Mouse (Mus musculus) intestine, embryonic 15.5 days (tissue): ENCODE measurements around the gene Nox1. TPM values are rescaled to one million over a fixed set of nuclear protein-coding genes. Genes with fewer than 3 reads are reported as not detected.
"Not testable (repeated sequence)": the region's sequence is repeated elsewhere in the genome, so short reads cannot be mapped to it uniquely, and the experiment has no call there.

ENCODE experiments used
- ATAC-seq: fragments of 200-750 bp; cut with Nextera tagmentation; 2 replicates; pipeline ENCODE4 v1.8.0; 2017; ENCODE audit warnings: moderate TSS enrichment, moderate library complexity
- H3K27ac ChIP-seq: fragments of 300-500 bp; sonication (generic); 2 replicates; pipeline ENCODE4 v1.5.1; 2015; ENCODE audit warnings: mild to moderate bottlenecking, inconsistent platforms
- H3K27me3 ChIP-seq: fragments of 300-500 bp; sonication (generic); replicated peaks from 2 replicates; pipeline ENCODE4 v1.6.1; 2015; ENCODE audit warnings: inconsistent platforms
- H3K36me3 ChIP-seq: fragments of 300-500 bp; sonication (generic); 2 replicates; pipeline ENCODE4 v1.6.1; 2015; ENCODE audit warnings: inconsistent platforms
- H3K4me1 ChIP-seq: fragments of 300-500 bp; sonication (generic); replicated peaks from 2 replicates; pipeline ENCODE4 v1.6.1; 2015; ENCODE audit warnings: inconsistent platforms
- H3K4me2 ChIP-seq: fragments of 300-500 bp; sonication (generic); replicated peaks from 2 replicates; pipeline ENCODE4 v1.6.1; 2015; ENCODE audit warnings: mild to moderate bottlenecking, inconsistent platforms
- H3K4me3 ChIP-seq: fragments of 300-500 bp; sonication (generic); replicated peaks from 2 replicates; pipeline ENCODE4 v1.5.1; 2015; ENCODE audit warnings: inconsistent platforms
- H3K9ac ChIP-seq: fragments of 300-500 bp; sonication (generic); 2 replicates; pipeline ENCODE4 v1.6.1; 2015; ENCODE audit warnings: inconsistent platforms
- H3K9me3 ChIP-seq: fragments of 300-500 bp; sonication (generic); 2 replicates; pipeline ENCODE4 v1.6.1; 2016; ENCODE audit warnings: inconsistent platforms
- WGBS: fragments of 180-500 bp; shearing (Covaris S2); methylation state at CpG from one replicate; pipeline ENCODE4 v1.1.7; 2015; 5-methylcytosine and 5-hydroxymethylcytosine counted together
- polyA plus RNA-seq: library from polyadenylated mRNA; unstranded; fragments of >200 nt; fragmentation: Nextera tagmentation; extraction: Ambion mirVana; gene quantifications from 2 replicates; pipeline ENCODE4 v1.2.1, GENCODE M21; 2015

The Nox1 gene
- polyA plus RNA-seq: 0.19 and 0.23 TPM in 2 replicates

DNA sequence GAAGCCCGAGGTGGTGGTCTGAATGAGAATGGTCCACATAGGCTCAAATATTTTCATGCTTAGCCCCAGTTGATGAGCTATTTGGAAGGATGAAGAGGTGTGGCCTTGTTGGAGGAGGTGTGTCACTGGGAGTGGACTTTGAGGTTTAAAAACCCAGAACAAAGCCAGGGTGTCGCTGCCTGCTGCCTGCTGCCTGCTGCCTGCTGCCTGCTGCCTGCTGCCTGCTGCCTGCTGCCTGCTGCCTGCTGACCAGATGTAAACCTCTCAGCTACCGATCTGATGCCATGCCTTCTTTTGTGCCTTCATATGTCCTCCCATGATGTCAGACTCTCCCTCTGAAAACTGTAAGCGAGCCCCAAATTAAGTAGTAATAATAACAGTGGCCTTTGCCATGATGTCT, at the start of gene Nox1:
Gene Nox1 (minus strand): TSS at position 101 of the 400 bp plus-strand sequence.
- 66% methylated on average over 4 of the region's 4 CpGs for WGBS
- no peak within 1 kb of the TSS for H3K4me2 ChIP-seq

DNA sequence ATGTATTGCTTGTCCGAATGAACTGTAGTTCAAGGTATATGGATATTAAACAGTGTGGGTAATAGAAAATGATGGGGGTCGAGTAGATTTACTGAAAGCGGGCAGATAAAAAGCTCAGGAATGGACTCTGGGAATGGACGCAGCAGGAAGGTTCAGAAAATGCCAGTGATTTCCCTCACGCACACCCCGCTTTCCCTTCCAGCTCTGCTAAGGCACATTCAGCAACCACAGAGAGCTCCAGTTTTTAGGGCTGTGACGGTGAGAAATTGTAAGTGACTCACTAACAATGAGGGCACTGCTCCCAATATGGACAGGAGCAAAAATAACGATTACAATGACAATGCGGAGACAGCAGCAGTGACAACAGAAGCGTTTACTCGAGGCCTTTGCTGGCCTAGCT, 40.4 kb upstream of the Nox1 start:
- H3K4me2 ChIP-seq: no peak overlapping the region
- 83% methylated on average over 11 of the region's 11 CpGs for WGBS

More for the DNA sequence above, at the start of gene Nox1:
- H3K27me3 ChIP-seq: no peaks in the 10 kb centered on the region
- no peak within 1 kb of the TSS for H3K27ac ChIP-seq
- H3K36me3 ChIP-seq: no peaks in the 10 kb centered on the region
- H3K4me1 ChIP-seq: no peaks in the 10 kb centered on the region
- no peak for ATAC-seq
- no peak within 1 kb of the TSS for H3K9ac ChIP-seq
- H3K4me3 ChIP-seq: no peak within 1 kb of the TSS
- H3K9me3 ChIP-seq: no peaks in the 10 kb centered on the region

DNA sequence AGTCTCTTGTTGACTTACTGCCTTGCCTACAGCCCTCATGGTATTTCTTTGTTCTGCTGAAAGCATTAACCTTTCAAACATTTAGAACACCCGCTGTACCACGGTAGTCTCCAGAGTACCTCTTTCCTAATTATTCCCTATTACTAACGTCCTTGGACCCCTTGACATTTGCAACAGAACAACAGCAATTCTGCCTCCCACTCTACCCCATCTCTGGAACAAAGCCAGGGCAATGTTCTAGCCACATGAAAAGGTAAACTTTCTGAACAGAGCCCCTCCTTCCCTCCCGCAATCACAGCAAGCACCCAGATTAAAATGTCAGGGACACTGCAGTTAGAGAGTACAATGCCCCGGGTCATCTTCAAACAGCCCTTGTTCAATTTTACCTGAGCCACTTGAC, 39.4 kb upstream of the Nox1 start:
- no peaks in the 10 kb centered on the region for H3K9me3 ChIP-seq
- 70% methylated on average over 5 of the region's 5 CpGs for WGBS
- no peaks in the 10 kb centered on the region for H3K36me3 ChIP-seq
- no peak overlapping the region for H3K4me2 ChIP-seq
- H3K4me3 ChIP-seq: no peak overlapping the region
- H3K27ac ChIP-seq: no peak overlapping the region
- no peak for ATAC-seq
- no peaks in the 10 kb centered on the region for H3K4me1 ChIP-seq
- H3K9ac ChIP-seq: no peak overlapping the region
- no peaks in the 10 kb centered on the region for H3K27me3 ChIP-seq

More for the DNA sequence above, 40.4 kb upstream of the Nox1 start:
- Histone ChIP-seq H3K4me1 (no peaks in the 10 kb centered on the region), H3K36me3 (no peaks in the 10 kb centered on the region), H3K27ac (no peak overlapping the region), H3K4me3 (no peak overlapping the region), H3K27me3 (no peaks in the 10 kb centered on the region), H3K9me3 (no peaks in the 10 kb centered on the region), H3K9ac (no peak overlapping the region)
- ATAC-seq: no peak

DNA sequence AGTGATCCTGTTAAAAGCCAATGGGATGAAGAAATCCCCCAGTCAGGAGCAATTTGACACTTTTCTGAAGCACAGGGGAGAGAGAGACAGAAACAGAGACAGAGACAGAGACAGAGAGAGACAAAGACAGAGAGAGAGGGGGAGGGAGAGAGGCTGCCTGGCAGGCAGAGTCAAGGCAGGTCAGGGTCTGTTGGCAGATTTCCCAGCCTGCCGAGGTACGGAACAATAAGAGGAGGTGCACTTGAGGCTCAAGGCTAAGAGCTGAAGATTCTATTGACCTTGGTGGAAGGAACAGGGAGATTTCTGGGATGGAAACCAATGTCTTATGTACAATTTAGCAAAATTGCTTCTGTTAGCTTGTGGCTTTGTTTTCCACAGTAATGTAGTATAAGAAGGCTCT, 26.4 kb upstream of the Nox1 start:
- 73% methylated on average over 2 of the region's 2 CpGs for WGBS

DNA sequence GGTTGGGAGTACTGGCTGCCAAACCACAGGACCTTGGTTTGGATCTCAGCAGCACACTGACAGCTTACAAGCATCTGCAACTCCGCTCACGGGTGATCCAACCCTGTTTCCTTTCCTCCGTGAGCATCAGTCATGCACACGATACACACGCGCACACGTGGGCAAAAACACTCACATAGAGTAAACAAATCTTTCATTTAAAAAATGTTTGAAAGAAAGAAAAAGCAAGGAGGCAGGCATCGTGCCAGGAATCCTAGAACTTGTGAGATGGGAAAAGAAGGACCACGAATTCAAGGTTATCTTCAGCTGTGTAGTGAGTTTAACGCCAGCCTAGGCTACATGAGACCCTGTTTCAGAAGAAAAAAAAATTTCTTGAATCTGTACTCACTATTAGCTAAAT, 24.2 kb upstream of the Nox1 start:
- no peaks in the 10 kb centered on the region for H3K27me3 ChIP-seq
- H3K4me1 ChIP-seq: no peaks in the 10 kb centered on the region
- WGBS: 82% methylated on average over 10 of the region's 10 CpGs
- no peaks in the 10 kb centered on the region for H3K36me3 ChIP-seq
- H3K9me3 ChIP-seq: no peaks in the 10 kb centered on the region
- no peak overlapping the region for H3K9ac ChIP-seq
- no peak for ATAC-seq
- no peak overlapping the region for H3K4me3 ChIP-seq
- H3K27ac ChIP-seq: no peak overlapping the region
- no peak overlapping the region for H3K4me2 ChIP-seq

More for the DNA sequence above, 26.4 kb upstream of the Nox1 start:
- no peaks in the 10 kb centered on the region for H3K36me3 ChIP-seq
- no peaks in the 10 kb centered on the region for H3K4me1 ChIP-seq
- no peak for ATAC-seq
- H3K27ac ChIP-seq: no peak overlapping the region
- H3K9me3 ChIP-seq: no peaks in the 10 kb centered on the region
- H3K9ac ChIP-seq: no peak overlapping the region
- H3K4me2 ChIP-seq: no peak overlapping the region
- no peaks in the 10 kb centered on the region for H3K27me3 ChIP-seq
- no peak overlapping the region for H3K4me3 ChIP-seq

DNA sequence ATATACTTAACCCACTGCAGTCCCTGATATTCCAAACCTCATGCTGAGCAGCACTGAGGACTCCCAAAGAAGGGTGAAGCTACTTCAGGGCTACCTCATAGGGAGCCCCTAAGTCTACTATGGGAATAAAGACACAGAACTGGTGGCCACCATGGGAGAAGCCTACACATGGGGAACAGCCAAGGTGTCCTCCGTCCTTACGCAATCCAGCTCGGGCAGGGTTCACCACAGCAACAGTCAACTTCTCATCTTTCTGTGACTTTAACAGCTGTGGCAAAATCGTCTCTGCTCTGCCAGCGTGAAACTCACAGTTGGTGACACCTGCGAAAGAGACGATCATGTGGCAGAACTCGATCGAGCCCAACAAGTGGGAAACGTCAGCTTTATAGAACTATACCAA, 16.5 kb upstream of the Nox1 start:
- 94% methylated on average over 10 of the region's 10 CpGs for WGBS
- no peak for ATAC-seq

DNA sequence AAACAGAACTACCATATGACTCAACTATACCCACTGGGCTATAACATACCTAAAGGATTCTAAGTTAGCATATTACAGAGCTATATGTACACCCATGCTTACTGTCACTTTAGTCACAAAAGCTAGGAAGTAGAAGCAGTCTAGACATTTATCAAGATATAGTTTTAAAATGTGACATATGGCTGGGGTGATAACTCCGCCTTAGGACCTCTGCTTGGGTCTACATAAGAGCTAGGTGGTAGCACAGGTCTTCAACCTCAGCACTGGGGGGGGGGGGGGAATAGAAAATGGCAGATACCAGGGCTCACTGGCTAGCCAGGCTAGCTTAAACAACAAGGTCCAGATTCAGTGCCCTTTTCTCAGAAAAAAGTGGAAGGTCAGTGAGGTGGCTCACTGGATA, 11.3 kb upstream of the Nox1 start:
- Histone ChIP-seq H3K36me3 (no peaks in the 10 kb centered on the region), H3K4me1 (no peaks in the 10 kb centered on the region), H3K4me2 (no peak overlapping the region), H3K9me3 (no peaks in the 10 kb centered on the region), H3K4me3 (no peak overlapping the region), H3K27me3 (no peaks in the 10 kb centered on the region), H3K9ac (no peak overlapping the region), H3K27ac (no peak overlapping the region)
- WGBS: 100% methylated on average over 1 of the region's 1 CpGs
- no peak for ATAC-seq

More for the DNA sequence above, 16.5 kb upstream of the Nox1 start:
- Histone ChIP-seq H3K4me3 (no peak overlapping the region), H3K9ac (no peak overlapping the region), H3K27me3 (no peaks in the 10 kb centered on the region), H3K27ac (no peak overlapping the region), H3K4me1 (no peaks in the 10 kb centered on the region), H3K36me3 (no peaks in the 10 kb centered on the region), H3K9me3 (no peaks in the 10 kb centered on the region), H3K4me2 (no peak overlapping the region)

DNA sequence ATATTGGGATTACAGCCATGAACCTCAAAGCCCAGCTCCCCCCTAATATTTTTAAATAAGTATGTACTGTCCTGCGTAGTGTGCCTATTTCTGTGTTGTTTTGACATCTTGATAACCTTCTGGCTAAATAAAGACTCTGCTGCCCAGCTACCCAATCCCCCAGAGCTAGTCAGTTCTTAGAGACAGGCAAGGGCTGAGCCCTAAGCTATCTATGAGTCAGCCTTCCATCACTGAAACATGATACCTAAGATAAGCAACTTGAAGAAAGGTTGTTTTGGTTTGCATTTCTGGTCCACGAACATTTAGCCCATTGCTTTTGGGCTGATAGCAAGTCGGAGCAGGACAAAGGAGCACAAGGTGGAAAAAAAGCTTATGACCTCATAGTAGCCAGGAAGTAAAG, 1.1 kb downstream of the Nox1 start:
- Histone ChIP-seq H3K4me2 (no peak overlapping the region), H3K27me3 (no peaks in the 10 kb centered on the region), H3K9ac (no peak overlapping the region), H3K9me3 (no peaks in the 10 kb centered on the region), H3K4me3 (no peak overlapping the region), H3K27ac (no peak overlapping the region), H3K36me3 (no peaks in the 10 kb centered on the region), H3K4me1 (no peaks in the 10 kb centered on the region)
- no peak for ATAC-seq
- WGBS: 57% methylated on average over 3 of the region's 3 CpGs

DNA sequence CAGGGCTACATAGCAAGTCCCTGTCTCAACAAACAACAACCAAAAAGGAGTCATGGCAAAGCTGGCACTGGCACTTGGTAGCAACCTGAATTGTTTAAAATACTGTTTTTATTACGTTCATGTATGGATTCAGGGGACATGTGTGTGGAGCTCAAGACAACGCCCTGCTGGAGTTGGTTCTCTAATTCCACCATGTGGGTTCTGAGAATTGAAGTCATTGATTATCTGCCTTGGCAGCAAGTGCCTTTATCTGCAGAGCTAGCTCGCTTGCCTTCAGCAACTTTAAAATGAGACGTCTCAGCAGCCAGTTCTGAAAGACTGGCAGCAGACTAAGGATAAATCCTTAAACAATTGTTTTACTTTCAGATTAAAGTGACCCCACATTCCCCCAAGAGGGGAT, 3.6 kb downstream of the Nox1 start:
- Histone ChIP-seq H3K4me2 (no peak overlapping the region), H3K9ac (no peak overlapping the region), H3K36me3 (no peaks in the 10 kb centered on the region), H3K27ac (no peak overlapping the region), H3K4me1 (no peaks in the 10 kb centered on the region), H3K9me3 (no peaks in the 10 kb centered on the region), H3K27me3 (no peaks in the 10 kb centered on the region), H3K4me3 (no peak overlapping the region)
- WGBS: 72% methylated on average over 4 of the region's 4 CpGs
- ATAC-seq: no peak

DNA sequence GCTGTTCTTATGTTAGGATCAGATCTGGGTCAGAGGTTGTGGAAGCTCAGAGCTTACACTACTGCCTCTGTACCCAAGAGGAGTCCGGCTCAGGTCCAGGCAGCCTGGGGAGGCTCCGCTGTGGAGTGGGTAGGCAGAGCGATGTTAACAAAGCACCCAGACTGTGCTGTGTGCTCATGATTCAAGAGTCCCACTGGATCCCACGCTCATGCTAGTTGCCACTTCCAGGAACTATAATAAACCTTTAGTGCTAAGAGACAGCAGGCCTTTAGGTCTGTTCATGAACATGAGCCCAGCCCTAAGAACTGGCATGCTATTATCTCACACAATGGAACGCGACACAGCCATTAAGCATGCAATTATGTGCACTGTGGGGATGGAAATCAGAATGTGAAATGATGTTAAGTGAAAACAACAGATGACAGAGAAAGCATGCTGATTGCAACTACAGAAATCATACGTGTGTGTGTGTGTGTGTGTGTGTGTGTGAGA, 10.6 kb downstream of the Nox1 start:
- Histone ChIP-seq H3K36me3 (no peaks in the 10 kb centered on the region), H3K4me3 (no peak overlapping the region), H3K9ac (no peak overlapping the region), H3K27ac (no peak overlapping the region), H3K4me2 (no peak overlapping the region), H3K4me1 (no peaks in the 10 kb centered on the region), H3K9me3 (no peaks in the 10 kb centered on the region), H3K27me3 (no peaks in the 10 kb centered on the region)
- no peak for ATAC-seq
- WGBS: 90% methylated on average over 7 of the region's 7 CpGs

DNA sequence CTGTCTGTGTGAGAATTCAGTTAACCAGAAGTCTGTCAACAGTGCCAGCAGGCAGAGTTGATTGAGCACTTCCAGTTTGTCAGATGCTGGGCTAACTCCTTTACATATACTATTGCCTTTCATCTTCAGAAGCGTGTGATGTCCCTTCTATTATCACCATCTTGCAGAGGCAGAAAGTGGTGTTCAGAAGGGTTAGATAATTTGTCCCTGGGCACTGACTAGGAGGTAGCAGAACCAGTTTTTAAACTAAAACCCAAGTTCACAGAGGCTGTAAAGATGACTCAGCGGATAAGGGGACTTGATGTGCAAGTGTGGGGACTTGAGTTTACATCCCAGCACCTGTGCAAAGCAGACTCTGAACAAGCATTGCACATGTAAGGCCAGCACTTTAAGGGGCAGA, 13.3 kb downstream of the Nox1 start:
- Histone ChIP-seq H3K27me3 (no peaks in the 10 kb centered on the region), H3K27ac (no peak overlapping the region), H3K9me3 (no peaks in the 10 kb centered on the region), H3K4me1 (no peaks in the 10 kb centered on the region), H3K36me3 (no peaks in the 10 kb centered on the region), H3K9ac (no peak overlapping the region), H3K4me2 (no peak overlapping the region), H3K4me3 (no peak overlapping the region)
- ATAC-seq: no peak
- 61% methylated on average over 2 of the region's 2 CpGs for WGBS

DNA sequence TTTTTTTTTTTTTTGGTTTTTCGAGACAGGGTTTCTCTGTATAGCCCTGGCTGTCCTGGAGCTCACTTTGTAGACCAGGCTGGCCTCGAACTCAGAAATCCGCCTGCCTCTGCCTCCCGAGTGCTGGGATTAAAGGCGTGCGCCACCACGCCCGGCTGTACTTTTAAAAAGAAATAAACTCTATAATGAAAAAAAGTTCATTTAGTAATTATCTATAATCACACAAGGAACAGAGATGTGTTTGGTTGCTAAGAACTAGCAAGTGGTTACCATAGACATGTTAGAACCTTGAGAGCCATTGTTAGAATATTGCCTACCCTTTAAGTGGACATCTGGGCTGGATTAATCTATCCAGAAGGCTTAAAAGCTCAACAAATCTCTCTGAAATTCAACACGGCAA, 34.6 kb downstream of the Nox1 start, which contains the start of gene Arl13a:
Gene Arl13a (plus strand): TSS at position 301 of the 400 bp plus-strand sequence.
- not testable (repeated sequence) for H3K4me1 ChIP-seq, ATAC-seq, H3K9ac ChIP-seq, H3K36me3 ChIP-seq, H3K4me2 ChIP-seq, H3K27me3 ChIP-seq, H3K9me3 ChIP-seq, H3K4me3 ChIP-seq, H3K27ac ChIP-seq
- WGBS: 91% methylated on average over 9 of the region's 9 CpGs

DNA sequence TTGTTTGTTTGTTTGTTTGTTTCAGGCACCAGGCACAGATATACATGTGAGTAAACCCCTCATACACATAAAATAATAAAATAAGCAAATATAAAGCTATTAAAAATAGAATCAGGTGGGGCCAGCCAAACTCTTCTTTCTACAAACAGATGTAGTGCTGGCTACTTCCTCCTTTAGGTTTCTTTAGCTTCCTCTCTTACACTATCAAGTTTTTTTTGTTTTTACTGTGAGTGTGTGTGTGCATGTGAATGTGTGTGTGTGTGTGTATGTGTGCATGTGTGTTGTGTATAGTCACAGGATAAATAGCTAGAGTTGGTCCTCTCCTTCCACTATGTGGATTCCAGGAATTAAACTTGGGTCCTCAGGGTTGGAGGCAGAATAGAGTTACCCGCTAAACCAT, 47.1 kb downstream of the Nox1 start:
- 88% methylated on average over 1 of the region's 1 CpGs for WGBS
- Histone ChIP-seq H3K9ac (no peak overlapping the region), H3K9me3 (no peaks in the 10 kb centered on the region), H3K4me3 (no peak overlapping the region), H3K36me3 (no peaks in the 10 kb centered on the region), H3K4me1 (no peaks in the 10 kb centered on the region), H3K4me2 (no peak overlapping the region), H3K27ac (no peak overlapping the region), H3K27me3 (no peaks in the 10 kb centered on the region)
- ATAC-seq: no peak
